Mouse (Mus musculus): ENCODE measurements around the gene Tfb2m. TPM values are rescaled to one million over a fixed set of nuclear protein-coding genes. Genes with fewer than 3 reads are reported as not detected.

Tfb2m gene
- polyA plus RNA-seq, 1 experiment from 2014 or later, result 30.5 TPM

DNA sequence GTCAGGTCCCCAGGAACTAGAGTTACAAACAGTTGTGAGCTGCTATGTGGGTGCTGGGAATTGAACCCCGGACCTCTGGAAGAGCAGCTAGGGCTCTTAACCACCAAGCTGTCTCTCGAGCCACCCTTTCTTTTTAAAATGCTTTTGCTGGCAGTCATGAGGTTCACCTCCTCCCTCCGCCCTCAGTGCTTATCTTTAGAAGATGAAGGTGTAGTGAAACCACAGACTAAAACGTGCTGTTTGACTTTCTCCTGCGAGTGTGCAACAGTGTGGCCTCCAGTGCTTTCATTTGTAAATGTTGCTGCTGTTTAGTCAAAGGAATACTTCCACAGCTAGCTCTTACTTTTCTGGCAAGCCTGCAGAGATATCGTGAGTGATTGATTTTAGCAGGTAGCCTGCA, 32.6 kb upstream of the Tfb2m start:
- H3K36me3 ChIP-seq, result no peaks in the 10 kb centered on the region
- H3K4me2 ChIP-seq, result no peak overlapping the region
- H3K9me3 ChIP-seq, result no peaks in the 10 kb centered on the region
- H3K9ac ChIP-seq, result no peak overlapping the region
- no peak for ATAC-seq (ENCODE audit: borderline replicate concordance, extremely low read depth, low FRiP score, low TSS enrichment)
- no peak overlapping the region for H3K27ac ChIP-seq
- WGBS, result 57% methylated on average over 6 of the region's 6 CpGs
- H3K4me3 ChIP-seq, result no peak overlapping the region
- H3K4me1 ChIP-seq, result no peaks in the 10 kb centered on the region
- H3K27me3 ChIP-seq, result no peaks in the 10 kb centered on the region

- Histone ChIP-seq H3K27me3 (no peaks in the 10 kb centered on the region), H3K9me3 (no peaks in the 10 kb centered on the region), H3K36me3 (no peaks in the 10 kb centered on the region), H3K4me1 (peaks cover 7% of the 10 kb centered on the region), H3K4me2 (no peak overlapping the region), H3K4me3 (no peak overlapping the region), H3K9ac (no peak overlapping the region), H3K27ac (no peak overlapping the region)
- WGBS, result 55% methylated on average over 6 of the region's 6 CpGs
- no peak for ATAC-seq (ENCODE audit: borderline replicate concordance, extremely low read depth, low FRiP score, low TSS enrichment)
Observed at GRCm38 (mm10) chr1:179573650-179574206, 27.7 kb upstream of the Tfb2m start.

- no peaks in the 10 kb centered on the region for H3K36me3 ChIP-seq
- no peaks in the 10 kb centered on the region for H3K9me3 ChIP-seq
- H3K4me1 ChIP-seq, result peaks cover 16% of the 10 kb centered on the region
- H3K4me3 ChIP-seq, result no peak overlapping the region
- no peak for ATAC-seq (ENCODE audit: borderline replicate concordance, extremely low read depth, low FRiP score, low TSS enrichment)
- no peak overlapping the region for H3K9ac ChIP-seq
- no peak overlapping the region for H3K4me2 ChIP-seq
- H3K27me3 ChIP-seq, result no peaks in the 10 kb centered on the region
- H3K27ac ChIP-seq, result no peak overlapping the region
- 80% methylated on average over 4 of the region's 4 CpGs for WGBS
Observed at GRCm38 (mm10) chr1:179571686-179572085, 25.6 kb upstream of the Tfb2m start.

DNA sequence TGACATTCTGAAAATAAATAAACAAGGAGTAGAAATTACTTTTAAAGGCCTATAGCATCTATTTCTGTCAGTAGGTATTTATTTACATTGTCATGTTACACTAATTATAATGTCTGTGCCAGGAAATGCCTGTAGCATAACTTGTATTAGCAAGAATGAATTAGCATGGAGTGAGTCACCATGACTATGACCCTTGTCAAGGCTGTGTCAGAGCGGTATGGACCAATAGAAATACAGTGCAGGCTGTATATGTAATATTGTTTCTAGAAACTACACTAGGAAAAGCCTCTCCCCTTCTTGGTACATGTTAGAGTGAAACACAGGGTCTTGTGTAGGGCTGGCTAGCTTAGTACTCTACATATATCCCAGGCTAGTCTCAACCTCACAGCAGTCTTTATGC, 24.4 kb upstream of the Tfb2m start:
- H3K4me3 ChIP-seq, result no peak overlapping the region
- no peaks in the 10 kb centered on the region for H3K27me3 ChIP-seq
- no peak for ATAC-seq (ENCODE audit: borderline replicate concordance, extremely low read depth, low FRiP score, low TSS enrichment)
- 90% methylated on average over 1 of the region's 1 CpGs for WGBS
- H3K36me3 ChIP-seq, result no peaks in the 10 kb centered on the region
- no peaks in the 10 kb centered on the region for H3K9me3 ChIP-seq
- H3K4me2 ChIP-seq, result no peak overlapping the region
- H3K27ac ChIP-seq, result no peak overlapping the region
- H3K4me1 ChIP-seq, result peaks cover 16% of the 10 kb centered on the region
- no peak overlapping the region; the same call in 1 of the 2 replicates for H3K9ac ChIP-seq

- Histone ChIP-seq H3K9ac (no peak overlapping the region), H3K4me2 (no peak overlapping the region), H3K27ac (peak overlapping the region; percentile 73), H3K9me3 (no peaks in the 10 kb centered on the region), H3K4me1 (peaks cover 16% of the 10 kb centered on the region), H3K27me3 (no peaks in the 10 kb centered on the region), H3K36me3 (no peaks in the 10 kb centered on the region), H3K4me3 (no peak overlapping the region)
- 54% methylated on average over 4 of the region's 4 CpGs for WGBS
- ATAC-seq (ENCODE audit: borderline replicate concordance, extremely low read depth, low FRiP score, low TSS enrichment), result peak; percentile 69; the same call in 1 of the 2 replicates
Observed at GRCm38 (mm10) chr1:179568690-179569398, 22.8 kb upstream of the Tfb2m start.

DNA sequence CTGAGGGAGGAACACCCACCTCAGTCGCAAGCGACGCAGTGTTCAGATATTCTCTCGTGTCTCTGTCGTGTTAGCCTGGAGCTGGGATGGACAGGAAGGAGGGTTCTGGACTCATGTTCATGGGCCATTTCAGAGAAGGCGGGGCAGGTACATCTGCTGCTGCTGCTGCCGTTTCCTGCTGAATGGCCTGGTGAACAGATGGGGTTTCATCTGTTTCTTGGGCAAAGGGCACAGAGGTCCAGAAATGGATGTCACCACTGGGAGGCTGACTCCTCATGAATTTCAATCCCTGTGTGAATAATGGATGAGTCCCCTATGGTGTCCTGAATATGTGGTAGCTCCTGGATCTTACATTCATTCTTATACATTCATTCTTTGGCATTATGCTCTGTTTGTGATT, 21.5 kb upstream of the Tfb2m start:
- 63% methylated on average over 7 of the region's 7 CpGs for WGBS
- Histone ChIP-seq H3K4me2 (no peak overlapping the region), H3K4me3 (no peak overlapping the region), H3K9me3 (no peaks in the 10 kb centered on the region), H3K4me1 (peaks cover 16% of the 10 kb centered on the region), H3K36me3 (no peaks in the 10 kb centered on the region), H3K27me3 (no peaks in the 10 kb centered on the region), H3K9ac (no peak overlapping the region), H3K27ac (peak overlapping the region; percentile 73; the same call in 1 of the 2 replicates)
- no peak for ATAC-seq (ENCODE audit: borderline replicate concordance, extremely low read depth, low FRiP score, low TSS enrichment)

GRCm38 (mm10) chr1:179563926-179564325, 17.9 kb upstream of the Tfb2m start:
- no peaks in the 10 kb centered on the region for H3K27me3 ChIP-seq
- ATAC-seq (ENCODE audit: borderline replicate concordance, extremely low read depth, low FRiP score, low TSS enrichment), result no peak
- no peaks in the 10 kb centered on the region for H3K9me3 ChIP-seq
- no peak overlapping the region for H3K4me3 ChIP-seq
- H3K36me3 ChIP-seq, result no peaks in the 10 kb centered on the region
- no peak overlapping the region for H3K9ac ChIP-seq
- H3K4me1 ChIP-seq, result peaks cover 14% of the 10 kb centered on the region
- H3K27ac ChIP-seq, result no peak overlapping the region
- no peak overlapping the region for H3K4me2 ChIP-seq
- WGBS, result 61% methylated on average over 5 of the region's 5 CpGs

GRCm38 (mm10) chr1:179563211-179563610, 17.1 kb upstream of the Tfb2m start:
- no peaks in the 10 kb centered on the region for H3K9me3 ChIP-seq
- no peaks in the 10 kb centered on the region for H3K27me3 ChIP-seq
- ATAC-seq (ENCODE audit: borderline replicate concordance, extremely low read depth, low FRiP score, low TSS enrichment), result no peak
- H3K4me3 ChIP-seq, result no peak overlapping the region
- no peaks in the 10 kb centered on the region for H3K36me3 ChIP-seq
- H3K4me1 ChIP-seq, result peaks cover 10% of the 10 kb centered on the region
- H3K4me2 ChIP-seq, result no peak overlapping the region
- H3K27ac ChIP-seq, result no peak overlapping the region
- H3K9ac ChIP-seq, result no peak overlapping the region
- 80% methylated on average over 4 of the region's 4 CpGs for WGBS

- Histone ChIP-seq H3K9me3 (no peaks in the 10 kb centered on the region), H3K4me1 (0 out of 2 replicates have a peak, but pooled peaks cover 3% of the 10 kb centered on the region), H3K27me3 (no peaks in the 10 kb centered on the region), H3K4me3 (no peak overlapping the region), H3K4me2 (no peak overlapping the region), H3K27ac (no peak overlapping the region), H3K36me3 (no peaks in the 10 kb centered on the region), H3K9ac (no peak overlapping the region)
- no peak for ATAC-seq (ENCODE audit: borderline replicate concordance, extremely low read depth, low FRiP score, low TSS enrichment)
- WGBS, result 92% methylated on average over 6 of the region's 6 CpGs
Observed at GRCm38 (mm10) chr1:179560845-179561430, 14.9 kb upstream of the Tfb2m start.

DNA sequence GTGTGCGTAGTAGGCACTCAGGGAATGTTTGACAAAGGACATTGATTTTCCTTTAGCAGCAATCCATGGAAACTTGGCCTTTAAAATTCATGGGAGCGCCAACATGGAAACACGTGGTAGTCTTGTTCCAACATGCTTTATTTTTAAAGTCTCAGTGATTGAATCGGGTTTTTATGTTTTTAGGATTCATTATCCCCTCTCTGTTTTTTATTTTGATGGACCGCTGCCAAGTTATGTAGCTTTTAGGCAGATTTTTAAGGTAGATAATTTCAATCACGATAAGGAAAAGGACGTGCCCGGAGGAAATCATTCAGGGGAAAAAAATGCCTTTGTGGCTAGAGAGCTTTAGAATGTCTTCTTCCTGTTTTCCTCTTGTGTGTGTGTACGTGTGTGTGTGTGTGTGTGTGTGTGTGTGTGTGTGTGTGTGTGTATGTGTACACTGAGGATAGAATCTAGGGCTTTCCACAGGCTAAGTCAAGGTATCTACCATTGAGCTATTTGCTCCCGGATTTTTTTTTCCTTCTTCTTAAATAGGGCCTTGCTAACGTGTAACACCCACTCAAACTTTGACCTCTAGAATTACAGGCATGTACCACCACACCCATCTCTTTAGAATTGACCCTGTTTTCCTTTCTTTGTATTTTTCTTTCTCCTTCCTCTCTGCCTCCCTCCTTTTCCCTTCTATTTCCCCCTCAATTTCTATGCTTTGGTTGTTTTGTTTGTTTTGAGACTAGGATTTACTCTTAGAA, 13.6 kb upstream of the Tfb2m start:
- no peak for ATAC-seq (ENCODE audit: borderline replicate concordance, extremely low read depth, low FRiP score, low TSS enrichment)
- Histone ChIP-seq H3K4me2 (no peak overlapping the region), H3K4me1 (0 out of 2 replicates have a peak, but pooled peaks cover 3% of the 10 kb centered on the region), H3K27me3 (no peaks in the 10 kb centered on the region), H3K9ac (no peak overlapping the region), H3K9me3 (no peaks in the 10 kb centered on the region), H3K4me3 (no peak overlapping the region), H3K36me3 (no peaks in the 10 kb centered on the region), H3K27ac (no peak overlapping the region)
- 64% methylated on average over 11 of the region's 11 CpGs for WGBS

GRCm38 (mm10) chr1:179556921-179557320, 10.9 kb upstream of the Tfb2m start:
- WGBS, result 77% methylated on average over 3 of the region's 3 CpGs
- no peak for ATAC-seq (ENCODE audit: borderline replicate concordance, extremely low read depth, low FRiP score, low TSS enrichment)
- H3K27ac ChIP-seq, result no peak overlapping the region

GRCm38 (mm10) chr1:179553949-179554347, 7.9 kb upstream of the Tfb2m start:
- H3K9me3 ChIP-seq, result no peaks in the 10 kb centered on the region
- no peak overlapping the region for H3K4me3 ChIP-seq
- H3K36me3 ChIP-seq, result no peaks in the 10 kb centered on the region
- no peak for ATAC-seq (ENCODE audit: borderline replicate concordance, extremely low read depth, low FRiP score, low TSS enrichment)
- no peaks in the 10 kb centered on the region for H3K27me3 ChIP-seq
- no peak overlapping the region for H3K9ac ChIP-seq
- H3K4me2 ChIP-seq, result no peak overlapping the region
- WGBS, result 73% methylated on average over 4 of the region's 4 CpGs
- H3K27ac ChIP-seq, result no peak overlapping the region
- H3K4me1 ChIP-seq, result peaks cover 5% of the 10 kb centered on the region; the same call in 1 of the 2 replicates

More at GRCm38 (mm10) chr1:179556921-179557320, 10.9 kb upstream of the Tfb2m start:
- no peak overlapping the region for H3K4me2 ChIP-seq
- no peak overlapping the region for H3K9ac ChIP-seq
- H3K4me3 ChIP-seq, result no peak overlapping the region
- no peaks in the 10 kb centered on the region for H3K9me3 ChIP-seq
- H3K4me1 ChIP-seq, result peaks cover 7% of the 10 kb centered on the region; the same call in 1 of the 2 replicates
- no peaks in the 10 kb centered on the region for H3K36me3 ChIP-seq
- H3K27me3 ChIP-seq, result no peaks in the 10 kb centered on the region
